Mouse (Mus musculus) layer of hippocampus, adult 8-10 months (tissue): ENCODE data around the gene Slc7a15. TPM values are rescaled to one million over a fixed set of nuclear protein-coding genes. Genes with fewer than 3 reads are reported as not detected.
"Not testable (repeated sequence)": the region's sequence is repeated elsewhere in the genome, so short reads cannot be mapped to it uniquely, and the experiment has no call there.

Experiments
- DNase-seq, 2 experiments: peaks; one replicate each; pipeline ENCODE4 v3.0.0; 2022; ENCODE audit warnings: low spot score in 2 of 2
- total RNA-seq, 4 experiments: library from RNA; stranded (reverse); gene quantifications; 2 replicates each; pipeline ENCODE4 v1.2.4; 2022

The Slc7a15 gene
- total RNA-seq, 4 experiments from 2014 or later: not detected

DNA sequence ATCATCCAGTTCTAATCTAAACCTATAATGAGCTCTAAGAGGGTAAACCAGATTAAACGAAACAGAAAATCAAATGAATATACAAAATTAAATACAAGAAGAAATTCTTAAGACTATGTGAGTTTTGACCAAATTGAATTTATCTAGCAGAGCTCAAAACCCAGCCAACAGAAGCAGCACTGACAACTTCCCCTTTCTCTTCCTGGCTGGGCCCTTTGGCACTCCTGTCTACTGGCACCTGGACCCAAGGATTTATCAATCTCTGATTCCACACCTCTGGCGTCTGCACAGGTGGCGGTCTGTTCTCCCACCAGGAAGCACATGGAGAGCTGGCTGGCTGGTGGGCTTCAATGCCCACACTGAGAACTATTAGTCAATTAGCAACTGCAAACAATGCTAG lies 39.0 kb downstream of the Slc7a15 start:
- not testable (repeated sequence) for DNase-seq

DNA sequence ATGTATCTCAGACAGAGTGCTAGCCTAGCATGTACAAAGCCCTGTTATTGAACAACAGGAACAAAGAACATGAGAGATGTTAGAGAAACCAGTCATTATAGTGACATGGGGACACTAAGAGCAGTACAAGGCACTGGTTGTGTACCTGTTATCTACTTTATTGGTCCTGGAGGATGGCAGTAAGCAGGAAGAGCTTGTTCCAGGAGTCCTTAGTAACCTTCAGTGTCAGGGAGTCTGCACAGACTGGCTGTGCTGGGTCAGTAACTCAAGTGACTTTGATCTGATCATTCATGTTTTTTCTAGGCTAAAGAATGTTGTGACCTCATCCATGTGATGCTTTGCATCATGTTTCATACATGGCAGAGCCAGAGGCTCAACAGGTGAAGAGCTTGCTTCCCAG lies 42.7 kb downstream of the Slc7a15 start:
- DNase-seq: no peak

DNA sequence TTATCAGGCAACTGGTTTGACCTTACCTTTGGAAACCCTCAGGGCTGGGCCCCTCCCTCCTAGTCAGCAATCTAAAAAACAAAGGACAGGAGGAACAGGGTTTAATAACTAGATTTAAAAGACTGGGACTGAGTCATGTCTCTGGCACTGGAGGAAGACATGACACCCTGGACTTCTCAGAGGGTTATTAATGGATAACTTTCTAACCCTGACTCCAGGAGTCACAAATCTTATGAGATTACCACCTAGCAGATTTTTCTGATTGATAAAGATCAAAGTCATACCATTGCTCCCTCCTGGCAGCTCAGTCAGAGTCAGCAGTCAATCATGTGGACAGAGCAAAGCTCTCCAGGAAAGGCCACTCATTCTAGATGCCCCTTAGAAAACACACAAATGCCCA lies 43.4 kb downstream of the Slc7a15 start:
- DNase-seq: no peak

DNA sequence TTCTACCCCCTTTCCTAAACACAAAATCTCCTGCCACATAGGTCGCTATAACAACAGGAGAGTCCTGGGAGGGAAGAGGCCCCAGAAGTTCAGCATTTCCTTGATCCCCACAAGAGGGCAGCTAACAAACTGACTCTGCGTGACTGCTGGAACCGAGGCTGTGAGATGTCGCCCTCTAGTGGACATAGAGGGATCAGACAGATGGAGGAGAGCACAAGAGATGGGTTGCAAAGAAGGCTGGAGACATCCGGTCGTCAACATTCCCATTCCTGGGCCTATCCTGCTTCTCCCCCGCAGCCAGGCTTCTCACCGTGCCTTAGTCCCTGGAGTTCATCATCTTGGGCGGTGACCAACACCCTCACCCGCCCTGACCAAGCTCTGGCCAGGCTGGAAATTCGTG lies 51.5 kb downstream of the Slc7a15 start:
- peak; percentile 52 to 69 for DNase-seq

DNA sequence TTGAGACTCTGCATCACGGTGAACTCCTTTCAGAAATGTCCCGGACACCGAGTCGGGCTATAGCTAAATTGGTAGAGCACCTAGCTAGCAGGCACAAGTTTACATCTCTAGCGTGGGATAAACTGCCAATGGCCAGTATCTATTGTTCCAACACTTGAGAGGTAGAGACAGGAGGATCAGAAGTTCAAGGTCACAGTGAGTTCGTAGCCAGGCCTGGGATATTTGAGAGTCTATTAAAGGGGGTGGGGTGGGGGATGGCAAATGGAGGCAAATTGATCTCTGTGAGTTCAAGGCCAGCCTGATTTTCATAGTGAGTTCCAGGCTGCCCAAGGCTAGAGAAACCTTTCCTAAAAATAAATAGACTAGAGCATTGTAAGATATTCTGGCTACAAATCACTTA lies 52.1 kb downstream of the Slc7a15 start:
- no peak for DNase-seq

DNA sequence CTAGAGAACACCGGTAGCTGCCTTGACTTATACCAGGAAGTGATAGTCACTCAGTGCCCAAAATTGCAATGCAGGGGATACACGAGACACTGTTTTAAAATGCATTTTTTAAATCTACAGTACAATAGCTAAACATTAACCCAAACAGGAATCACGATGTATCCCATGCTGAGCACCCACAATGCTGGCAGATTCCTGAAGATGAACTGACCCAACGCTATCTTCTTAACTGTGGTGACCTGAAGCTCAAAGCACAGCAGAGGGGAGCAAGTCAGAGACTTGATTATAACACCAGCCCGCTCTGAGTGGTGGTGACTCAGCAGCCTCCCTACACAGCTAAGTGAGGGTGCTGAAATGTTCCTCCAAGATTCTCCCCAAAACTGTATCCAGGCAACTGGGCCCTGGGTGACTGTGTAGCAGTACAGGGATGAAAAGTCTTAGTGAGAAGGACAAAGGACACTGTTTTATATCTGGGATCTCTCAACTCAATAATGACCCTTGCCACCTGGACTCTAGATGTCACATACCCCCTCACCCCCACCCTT lies 53.7 kb downstream of the Slc7a15 start:
- peak in 1 of 2 experiments; percentile 34 for DNase-seq

DNA sequence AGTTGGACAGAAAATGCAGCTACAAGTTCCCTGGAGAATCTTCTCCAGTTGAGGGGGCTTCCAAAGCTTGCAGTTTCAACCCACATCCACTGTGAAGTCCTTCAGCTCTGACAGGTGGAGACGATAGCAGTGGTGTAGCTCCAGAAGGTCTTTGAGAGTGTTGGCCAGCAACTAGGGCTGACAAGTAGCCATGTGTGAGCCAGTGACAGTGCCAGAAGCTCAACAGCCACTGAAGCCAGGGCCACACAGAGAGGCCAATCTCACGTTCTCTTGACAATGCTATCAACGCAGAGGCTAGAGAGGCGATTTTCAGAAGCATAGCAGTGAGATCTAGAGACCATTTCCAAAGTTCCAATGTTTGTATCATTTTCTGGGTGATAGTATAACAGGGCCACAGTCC lies 56.5 kb downstream of the Slc7a15 start:
- no peak for DNase-seq

DNA sequence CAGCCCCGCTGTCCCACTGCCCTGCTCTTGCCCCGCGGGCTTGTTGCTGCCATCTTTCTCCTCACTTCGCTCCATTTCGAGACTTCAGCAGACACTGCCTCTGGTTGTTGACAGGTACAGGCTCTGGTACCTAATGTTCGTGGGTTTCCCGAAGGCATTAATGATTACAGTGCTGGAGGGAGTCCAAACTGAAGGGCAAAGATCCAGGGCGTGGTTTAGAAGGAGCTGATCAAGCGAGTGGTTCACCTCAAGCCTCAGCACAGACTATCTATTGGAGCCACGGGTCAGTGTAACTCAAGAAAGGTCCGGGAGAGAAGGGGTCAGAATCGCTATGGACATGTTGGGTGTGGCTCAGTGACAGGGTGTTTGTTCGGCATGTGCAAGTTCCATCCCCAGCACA lies 59.4 kb downstream of the Slc7a15 start:
- DNase-seq: no peak

DNA sequence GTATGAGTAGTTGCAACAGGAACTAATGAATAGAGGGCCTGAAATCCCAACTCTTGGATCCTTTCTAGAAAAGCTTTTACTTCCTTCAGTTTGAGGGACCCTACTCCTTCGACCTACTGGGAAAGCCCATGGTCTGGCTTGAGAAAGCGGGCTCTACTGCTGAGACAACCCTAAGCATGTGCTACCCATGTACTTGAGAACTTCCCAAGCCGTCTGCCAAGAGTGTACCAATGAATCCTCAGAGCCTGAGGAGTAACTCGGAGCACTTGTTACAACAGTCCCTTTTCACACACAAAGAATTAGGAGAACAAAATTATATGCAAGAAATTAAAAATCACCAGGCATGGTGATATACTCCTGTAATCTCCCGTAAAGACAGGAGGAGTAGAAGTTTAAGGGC lies 61.6 kb downstream of the Slc7a15 start:
- DNase-seq: no peak

DNA sequence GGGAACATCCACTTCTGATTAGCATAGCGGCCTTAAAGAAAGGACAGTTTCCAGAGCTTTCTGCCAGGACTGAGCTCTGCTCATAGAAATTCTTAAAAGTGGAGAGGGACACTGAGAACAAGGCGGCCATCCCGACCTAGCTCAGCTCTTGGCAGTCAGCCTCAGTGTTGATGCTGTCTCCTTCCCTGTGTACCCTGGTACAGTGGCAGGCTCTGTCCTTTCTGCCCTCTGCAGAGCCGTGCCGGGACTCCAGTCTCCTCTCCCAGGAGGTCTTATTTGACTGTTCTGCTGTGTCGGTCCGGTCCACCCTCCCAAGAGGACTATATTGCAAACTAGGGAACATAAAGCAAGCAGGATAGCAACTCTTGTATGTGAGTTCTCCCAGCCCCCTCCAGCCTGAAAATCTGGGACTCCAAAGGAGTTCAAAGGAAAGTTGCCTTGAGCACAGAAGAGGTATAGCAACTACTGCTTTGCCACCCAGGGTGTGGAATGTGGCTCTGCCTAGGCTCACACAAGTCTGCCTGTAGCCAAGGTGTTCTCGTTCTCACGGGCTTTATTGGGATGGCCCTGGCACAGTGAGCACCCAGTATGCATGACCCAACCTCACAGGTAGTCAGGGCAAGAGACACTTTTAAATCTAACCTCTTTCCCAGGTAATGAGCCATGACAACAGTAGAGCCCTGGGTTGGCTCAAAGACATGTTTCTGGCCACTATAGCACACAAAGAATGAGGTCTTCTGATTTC lies 62.5 kb downstream of the Slc7a15 start:
- DNase-seq: no peak

DNA sequence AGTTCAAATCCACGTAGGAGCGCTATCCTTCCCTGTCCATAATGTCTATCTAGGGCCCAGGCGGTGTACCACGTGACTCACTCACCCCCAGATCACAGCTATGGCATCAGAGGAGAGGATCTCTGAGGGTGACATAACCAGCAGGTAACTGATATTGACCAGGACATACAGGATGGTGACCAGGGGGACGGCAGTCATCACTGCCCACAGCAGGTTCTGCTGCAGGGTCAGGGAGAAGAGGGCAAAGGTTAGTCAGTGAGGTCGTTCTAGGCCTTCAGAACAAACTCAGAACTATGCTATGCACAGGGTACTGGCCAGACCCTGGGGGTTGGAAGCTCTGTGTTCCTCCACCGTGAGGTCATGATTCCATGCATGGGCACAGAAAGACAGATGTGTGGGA lies 63.3 kb downstream of the Slc7a15 start:
- no peak for DNase-seq

DNA sequence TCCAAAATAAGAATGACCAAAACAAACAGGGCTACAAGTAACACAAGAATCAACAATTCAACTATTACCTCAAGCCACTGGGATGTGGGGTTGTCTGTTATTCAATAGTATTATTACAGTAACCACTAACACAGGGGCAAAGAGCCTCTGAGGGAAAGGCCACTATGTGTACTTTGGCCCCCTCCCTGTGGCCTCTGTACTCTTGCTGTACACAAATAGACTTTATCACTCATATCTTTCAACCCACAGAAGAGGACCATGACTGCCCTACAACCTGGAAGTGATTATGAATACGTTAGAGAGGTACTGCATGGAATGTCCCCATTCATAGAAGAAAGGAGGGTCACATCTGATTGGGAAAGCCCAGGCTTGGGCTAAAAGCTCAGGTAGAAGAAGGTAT lies 64.0 kb downstream of the Slc7a15 start:
- no peak for DNase-seq

DNA sequence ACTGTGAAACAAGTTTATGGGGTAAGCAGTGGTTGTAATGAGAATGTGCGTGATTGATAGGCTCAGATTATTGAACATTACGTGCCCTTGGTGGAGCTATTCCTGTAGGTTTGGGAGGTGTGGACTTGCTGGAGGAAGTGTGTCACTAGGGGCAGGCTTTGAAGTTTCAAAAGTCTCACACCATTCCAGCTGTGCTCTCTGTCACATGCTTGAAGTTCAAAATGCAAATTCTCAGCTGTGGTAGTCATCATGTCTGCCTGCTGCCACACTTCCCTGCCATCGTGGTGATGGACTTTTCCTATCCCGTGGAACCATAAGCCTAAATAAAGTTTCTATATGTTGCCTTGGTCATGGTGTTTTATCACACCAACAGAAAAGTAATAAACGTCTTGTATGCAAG lies 71.1 kb downstream of the Slc7a15 start:
- no peak for DNase-seq

DNA sequence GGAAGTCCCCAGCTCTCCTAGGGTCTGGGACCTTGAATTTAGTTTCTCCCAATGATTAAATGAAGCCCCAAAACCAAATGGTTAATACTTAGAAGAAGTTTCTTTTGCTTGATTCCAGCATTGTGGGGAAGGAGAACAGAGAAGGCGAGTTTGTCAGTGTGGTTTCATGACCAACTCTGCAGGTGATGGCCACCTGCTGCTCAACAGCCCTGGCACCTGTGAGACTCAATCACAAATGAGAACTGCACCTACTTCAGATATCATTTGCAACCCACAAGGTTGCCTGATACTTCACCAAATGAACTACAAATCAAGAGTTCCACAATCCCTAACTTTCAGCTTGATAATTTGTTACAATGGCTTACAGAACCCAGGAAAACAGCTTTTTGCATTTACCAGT lies 71.7 kb downstream of the Slc7a15 start:
- DNase-seq: no peak

DNA sequence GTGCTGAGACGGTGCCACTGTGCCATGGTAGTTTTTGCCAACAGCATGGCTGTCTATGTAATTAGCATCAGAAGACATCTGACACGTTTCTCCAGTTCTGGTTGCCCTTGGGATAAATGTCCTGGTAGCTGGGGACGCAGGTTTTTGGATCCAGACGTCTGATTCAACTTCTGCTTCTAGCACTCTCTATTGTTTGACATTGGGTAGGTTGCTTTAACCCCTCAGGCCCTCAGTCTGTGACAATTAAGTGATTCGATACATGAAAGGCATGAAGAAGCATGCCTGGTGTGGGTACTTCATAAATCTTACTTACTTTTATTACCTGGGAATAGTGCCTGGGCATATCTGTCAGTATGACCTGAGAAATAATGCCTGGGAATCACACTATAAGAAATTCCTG lies 74.8 kb downstream of the Slc7a15 start:
- no peak for DNase-seq

DNA sequence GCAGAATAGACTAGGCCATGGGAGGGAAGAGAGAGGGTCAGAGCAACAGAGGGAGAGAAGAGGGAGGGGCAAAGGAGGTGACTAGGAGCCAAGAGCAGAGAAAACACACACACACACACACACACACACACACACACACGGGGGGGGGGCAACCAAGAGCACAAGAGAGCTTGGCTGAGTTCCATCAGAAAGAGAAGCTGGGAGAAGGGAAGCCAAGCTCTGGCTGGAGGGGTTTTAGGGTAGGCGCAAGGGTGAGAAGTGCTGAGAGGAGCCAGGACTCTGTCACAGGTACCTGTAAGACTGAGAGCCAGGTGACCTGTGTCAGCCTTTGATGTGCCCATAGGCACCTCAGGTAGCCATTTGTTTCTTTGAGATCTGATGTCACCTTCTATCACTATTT lies 76.2 kb downstream of the Slc7a15 start:
- DNase-seq: no peak

DNA sequence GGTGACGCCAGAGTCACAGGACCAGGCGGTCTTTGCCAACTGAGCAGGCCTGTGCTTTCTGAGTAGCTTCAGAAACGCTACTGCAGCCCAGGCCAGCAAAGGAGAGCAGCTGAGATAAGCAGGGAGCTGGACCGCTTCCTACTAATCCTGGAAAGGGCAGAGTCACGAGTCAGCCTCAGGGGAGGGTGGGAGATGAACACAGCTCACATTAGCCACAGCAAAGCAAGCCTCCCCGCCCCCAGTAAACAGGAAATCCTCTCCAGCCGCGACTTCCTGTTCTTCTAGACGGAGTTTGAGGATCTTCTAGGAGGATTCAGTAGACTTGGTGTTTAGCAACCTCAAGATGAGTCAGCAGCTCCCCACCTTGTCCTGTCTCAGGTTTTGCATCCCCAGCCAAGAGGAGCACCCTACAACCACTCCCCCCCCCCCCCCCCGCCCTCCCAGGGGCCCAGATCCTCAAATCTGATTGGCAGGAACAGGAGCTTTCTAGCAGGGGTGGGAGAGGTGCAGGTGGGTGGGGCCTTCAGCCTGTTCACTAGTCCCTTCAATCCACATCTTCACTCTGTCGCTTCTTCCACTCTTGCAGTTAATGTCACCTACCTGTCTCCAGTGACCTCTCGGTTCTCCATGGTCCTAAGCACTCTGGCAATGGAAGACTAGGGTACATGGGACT lies 77.4 kb downstream of the Slc7a15 start:
- no peak for DNase-seq

DNA sequence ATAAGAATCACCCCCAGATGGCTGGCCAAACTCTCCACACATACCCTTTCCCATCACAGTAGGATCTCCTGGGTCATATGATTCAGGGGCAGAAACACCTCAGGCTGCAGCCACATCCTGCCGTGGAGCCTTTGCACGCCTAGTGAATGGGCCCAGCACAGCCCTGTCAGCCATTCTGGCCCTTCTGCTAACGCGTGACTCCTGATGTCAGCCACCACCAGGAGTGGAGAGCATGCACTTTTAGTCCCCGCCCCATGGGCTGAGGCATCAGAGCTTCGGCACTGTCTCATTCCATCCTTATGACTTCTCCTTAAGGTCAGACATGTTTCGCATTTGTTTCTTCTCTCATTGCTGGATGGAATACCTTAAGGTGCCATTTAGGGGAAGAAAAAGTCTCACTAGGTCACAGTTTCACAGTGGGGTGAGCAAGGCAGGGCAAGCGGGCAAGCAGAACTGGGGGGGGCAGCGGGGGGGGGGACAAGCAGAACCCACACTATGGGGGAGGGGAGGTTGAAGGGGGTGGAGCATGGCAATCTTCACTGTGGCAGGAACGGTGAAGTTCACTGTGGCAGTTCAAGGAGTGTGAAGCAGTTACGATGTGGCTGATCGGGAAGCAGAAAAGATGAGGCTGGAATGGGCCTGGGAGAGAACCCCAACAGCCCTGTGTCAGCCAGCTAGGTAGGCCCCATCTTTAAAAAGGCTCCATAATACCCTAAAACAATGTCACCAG lies 79.3 kb downstream of the Slc7a15 start:
- DNase-seq: no peak

DNA sequence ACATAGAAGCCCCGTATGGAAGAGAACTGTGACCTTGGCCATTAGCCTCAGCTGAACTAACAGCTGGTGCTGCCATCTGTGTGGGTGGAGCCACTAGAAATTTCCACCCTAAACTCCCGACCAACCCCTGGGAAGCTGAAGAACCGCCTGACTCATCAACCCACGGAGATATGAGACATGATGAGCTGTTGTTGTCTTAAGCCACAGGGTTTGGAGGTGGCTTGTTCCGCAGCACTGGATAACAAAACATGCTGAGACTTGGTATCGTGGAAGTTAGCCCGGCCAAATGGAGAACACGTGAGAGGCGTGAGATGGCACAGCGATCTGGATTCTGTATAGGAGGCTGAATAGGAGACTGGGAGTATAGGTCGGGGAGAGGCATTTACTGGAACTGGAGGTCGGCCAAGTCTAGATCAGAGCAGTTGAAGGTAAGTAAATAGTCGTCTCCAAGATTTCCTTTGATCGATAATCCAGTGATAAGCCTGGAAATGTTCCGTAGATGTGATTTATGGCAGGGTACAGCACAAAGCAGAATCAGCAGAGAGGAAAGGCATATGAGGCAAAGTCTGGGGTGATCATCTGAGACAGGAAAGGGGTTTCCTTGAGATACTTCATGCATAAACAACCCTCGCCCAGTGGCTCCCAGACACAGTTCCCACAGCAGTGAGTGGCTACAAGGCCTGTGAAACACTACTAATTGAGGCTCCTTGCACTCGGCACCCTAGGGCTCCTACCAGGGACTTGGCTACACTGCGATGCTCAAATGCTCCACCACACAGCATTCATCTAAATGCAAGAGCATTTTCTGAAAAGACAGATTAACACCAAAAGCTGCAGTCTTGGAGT lies 87.6 kb downstream of the Slc7a15 start:
- DNase-seq: no peak

DNA sequence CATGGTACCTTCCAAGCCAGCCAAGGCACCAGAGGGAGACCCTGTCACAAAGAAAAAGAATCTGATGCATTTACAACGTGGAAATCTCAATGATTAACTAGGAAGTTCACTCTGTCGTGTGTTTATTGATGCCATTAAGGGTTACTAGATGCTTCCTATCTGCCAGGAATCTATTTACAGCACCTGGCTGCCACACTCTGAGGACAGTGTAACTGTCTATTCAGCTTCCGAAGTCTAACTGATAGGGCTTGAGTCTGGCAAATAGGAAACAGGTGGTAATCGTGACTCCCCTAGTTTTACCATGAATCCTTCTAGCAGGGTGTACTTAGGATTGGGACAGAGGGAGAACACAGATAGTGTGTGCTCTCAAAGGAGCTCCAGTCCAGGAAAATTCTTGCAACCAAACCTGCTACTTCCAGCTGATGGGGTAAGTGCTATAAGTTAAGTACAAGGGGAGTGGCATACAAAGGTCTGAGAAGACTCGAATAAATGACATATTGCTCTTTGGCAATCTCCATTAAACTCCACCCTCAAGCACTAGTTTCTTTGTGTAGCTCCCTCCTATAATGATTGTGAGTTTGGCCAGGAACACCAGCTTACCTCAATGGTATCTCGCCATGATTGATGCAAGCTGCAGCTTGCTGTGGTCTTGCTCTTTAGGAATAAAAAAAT lies 88.4 kb downstream of the Slc7a15 start:
- no peak for DNase-seq

DNA sequence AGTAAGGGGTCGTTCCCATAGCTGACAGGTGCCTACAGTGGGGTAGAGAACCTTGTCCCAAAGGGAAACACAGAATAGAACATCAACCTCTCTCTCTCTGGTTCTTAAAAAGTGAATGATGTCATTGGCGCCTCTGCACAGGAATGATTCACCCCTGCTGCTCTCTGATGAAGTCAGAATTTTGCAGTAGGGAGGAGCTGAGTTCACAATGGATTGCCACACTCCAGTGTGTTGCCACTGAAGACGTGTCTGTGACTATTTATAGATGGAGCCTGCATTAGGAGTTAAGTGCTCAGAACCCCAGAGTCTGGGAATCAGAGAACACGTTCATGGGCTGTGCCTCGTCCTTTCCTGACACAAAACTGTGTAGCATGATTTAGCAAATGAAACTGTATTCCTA lies 89.2 kb downstream of the Slc7a15 start:
- no peak for DNase-seq
